10 mouse cellular contexts compared by ENCODE assay signal in the genomic region with DNA sequence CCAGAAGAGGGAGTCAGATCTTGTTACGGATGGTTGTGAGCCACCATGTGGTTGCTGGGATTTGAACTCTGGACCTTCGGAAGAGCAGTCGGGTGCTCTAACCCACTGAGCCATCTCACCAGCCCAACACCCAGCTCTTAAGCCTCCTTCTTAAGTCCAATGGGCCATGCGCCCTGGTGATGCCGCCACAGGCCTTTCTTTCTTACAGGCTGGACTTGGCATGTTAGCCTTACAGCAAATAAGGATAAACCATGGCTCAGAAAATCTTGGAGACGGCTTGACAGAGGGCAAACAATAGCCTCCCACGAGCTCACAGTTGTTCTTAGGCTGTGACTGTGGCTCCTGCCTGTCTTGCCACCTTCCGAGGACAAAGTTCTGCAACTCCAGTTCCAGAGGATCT. TPM values are rescaled to one million over a fixed set of nuclear protein-coding genes. Genes with fewer than 3 reads are reported as not detected.
DNase-seq lines count a peak whose midpoint lies in the region; ATAC-seq lines count a peak whose summit lies in the region.
"Not testable (repeated sequence)": the region's sequence is repeated elsewhere in the genome, so short reads cannot be mapped to it uniquely, and the experiment has no call there.
"Had no signal": no experiment of that assay in that cellular context is flagged by ENCODE, and none has a peak within 500 bp of the region (broad histone marks: within the 10 kb centered on the region; RNA-seq: fewer than 3 reads in every experiment).

No protein-coding gene starts in this region.

- H3K4me3 ChIP-seq in intestine, embryonic 15.5 days (replicated peaks); limb, embryonic 12.5 days (replicated peaks); liver, embryonic 16.5 days (ENCODE audit: low read depth, low read length): not testable (repeated sequence)
- peak overlapping the region; percentile 73 for H3K4me3 ChIP-seq in megakaryocyte, embryonic 14.5 days (replicated peaks)

- H3K9ac ChIP-seq in intestine, embryonic 15.5 days; limb, embryonic 12.5 days (replicated peaks); liver, embryonic 16.5 days (ENCODE audit: low read depth, low read length): not testable (repeated sequence)

- not testable (repeated sequence) for H3K27me3 ChIP-seq in intestine, embryonic 15.5 days (replicated peaks); limb, embryonic 12.5 days; liver, embryonic 16.5 days (ENCODE audit: control insufficient read depth, insufficient read depth, low read depth, low read length); megakaryocyte, embryonic 14.5 days (replicated peaks)

- peaks cover 18% of the 10 kb centered on the region; the same call in 1 of the 2 replicates for H3K4me1 ChIP-seq in intestine, embryonic 15.5 days (replicated peaks)
- not testable (repeated sequence) for H3K4me1 ChIP-seq in limb, embryonic 12.5 days (replicated peaks)
- peaks cover 16% of the 10 kb centered on the region for H3K4me1 ChIP-seq in liver, embryonic 16.5 days (ENCODE audit: control insufficient read depth, low read depth, low read length)
- peaks cover 74% of the 10 kb centered on the region for H3K4me1 ChIP-seq in megakaryocyte, embryonic 14.5 days

- not testable (repeated sequence) for H3K9me3 ChIP-seq in intestine, embryonic 15.5 days; limb, embryonic 12.5 days; liver, embryonic 16.5 days (replicated peaks; ENCODE audit: control insufficient read depth, low read length); megakaryocyte, embryonic 14.5 days

- H3K27ac ChIP-seq in intestine, embryonic 15.5 days, result peak overlapping the region; percentile 91
- 0 out of 2 replicates have a peak overlapping the region, but pooled peaks have one; percentile 12 for H3K27ac ChIP-seq in limb, embryonic 12.5 days
- H3K27ac ChIP-seq in liver, embryonic 16.5 days (ENCODE audit: low read length), result peak overlapping the region; percentile 45; the same call in 1 of the 2 replicates

- 68% methylated on average over 7 of the region's 8 CpGs for WGBS in intestine, embryonic 15.5 days
- WGBS in limb, embryonic 12.5 days, result 87% methylated on average over 7 of the region's 8 CpGs
- 68% methylated on average over 7 of the region's 8 CpGs for WGBS in liver, embryonic 16.5 days (ENCODE audit: insufficient replicate concordance)

- not testable (repeated sequence) for H3K36me3 ChIP-seq in intestine, embryonic 15.5 days; limb, embryonic 12.5 days; liver, embryonic 16.5 days (ENCODE audit: control insufficient read depth, insufficient read depth); megakaryocyte, embryonic 14.5 days (replicated peaks; ENCODE audit: low read length)

- DNase-seq in 416B (ENCODE audit: low read depth) (peak; percentile 30), NIH3T3 (ENCODE audit: low read depth) (peak; percentile 30)
- DNase-seq in fat pad, adult 2 months (ENCODE audit: extremely low read depth, low read depth, low spot score), result peak; percentile 87

- ATAC-seq in intestine, embryonic 15.5 days; limb, embryonic 12.5 days (ENCODE audit: insufficient number of reproducible peaks, insufficient read depth, low FRiP score, low TSS enrichment, low read depth); liver, embryonic 16.5 days (ENCODE audit: low read depth): not testable (repeated sequence)

- peak overlapping the region; percentile 30 for H3K4me2 ChIP-seq in intestine, embryonic 15.5 days (replicated peaks)
- not testable (repeated sequence) for H3K4me2 ChIP-seq in limb, embryonic 12.5 days; liver, embryonic 16.5 days (ENCODE audit: low read depth, low read length)

RNA-seq across cellular contexts. Expression of gene Pgd, which starts 3.4 kb away (rescaled TPM):
- polyA plus RNA-seq in intestine, embryonic 15.5 days (2015; fragmentation: Nextera tagmentation; extraction: Ambion mirVana), result 195 and 210 TPM in 2 replicates
- 121 and 122 TPM in 2 replicates for polyA plus RNA-seq in limb, embryonic 12.5 days (2016; fragmentation: Nextera tagmentation; extraction: Ambion mirVana)
- 64.0 and 69.6 TPM in 2 replicates for polyA plus RNA-seq in liver, embryonic 16.5 days (2015; fragmentation: Nextera tagmentation; extraction: Ambion mirVana)
- polyA plus RNA-seq in megakaryocyte, embryonic 14.5 days (2012; ENCODE audit: insufficient read depth, low replicate concordance), result 102 and 133 TPM in 2 replicates

RNA-seq across cellular contexts. Expression of gene Cenps, which starts 32.5 kb away (rescaled TPM):
- polyA plus RNA-seq in intestine, embryonic 15.5 days (2015; fragmentation: Nextera tagmentation; extraction: Ambion mirVana), result 21.0 and 23.8 TPM in 2 replicates
- polyA plus RNA-seq in limb, embryonic 12.5 days (2016; fragmentation: Nextera tagmentation; extraction: Ambion mirVana), result 46.9 and 47.9 TPM in 2 replicates
- 10.6 and 12.3 TPM in 2 replicates for polyA plus RNA-seq in liver, embryonic 16.5 days (2015; fragmentation: Nextera tagmentation; extraction: Ambion mirVana)
- 7.5 TPM in 1 of 2 replicates, not detected in the other for polyA plus RNA-seq in megakaryocyte, embryonic 14.5 days (2012; ENCODE audit: insufficient read depth, low replicate concordance)

RNA-seq across cellular contexts. Expression of gene Cort, which starts 43.4 kb away (rescaled TPM):
- polyA plus RNA-seq in intestine, embryonic 15.5 days (2015; fragmentation: Nextera tagmentation; extraction: Ambion mirVana), result not detected in 2 replicates
- 0.33 and 0.87 TPM in 2 replicates for polyA plus RNA-seq in limb, embryonic 12.5 days (2016; fragmentation: Nextera tagmentation; extraction: Ambion mirVana)
- not detected in 2 replicates for polyA plus RNA-seq in liver, embryonic 16.5 days (2015; fragmentation: Nextera tagmentation; extraction: Ambion mirVana)
- 3.4 TPM in 1 of 2 replicates, not detected in the other for polyA plus RNA-seq in megakaryocyte, embryonic 14.5 days (2012; ENCODE audit: insufficient read depth, low replicate concordance)
- polyA plus RNA-seq: heart, embryonic 16.5 days; lung, embryonic 14.5 days; thymus, postnatal 0 days had no signal

Comparison
In these comparisons a context has a peak if more than half of its experiments do, and no peak if none do; other contexts are left out.
1. DNase-seq: peak in every context shown above with its lines; median percentile 87 in fat pad, adult 2 months; 30 in 416B; 30 in NIH3T3.
2. H3K27ac ChIP-seq: peak in every context shown above with its lines; median percentile 91 in intestine, embryonic 15.5 days; 45 in liver, embryonic 16.5 days; 12 in limb, embryonic 12.5 days.